Mouse (Mus musculus): ENCODE measurements around the gene Skap1. TPM values are rescaled to one million over a fixed set of nuclear protein-coding genes. Genes with fewer than 3 reads are reported as not detected.
"Not testable (repeated sequence)": the region's sequence is repeated elsewhere in the genome, so short reads cannot be mapped to it uniquely, and the experiment has no call there.

Gene Skap1
- polyA plus RNA-seq, 1 experiment from 2014 or later: 2.8 TPM

DNA sequence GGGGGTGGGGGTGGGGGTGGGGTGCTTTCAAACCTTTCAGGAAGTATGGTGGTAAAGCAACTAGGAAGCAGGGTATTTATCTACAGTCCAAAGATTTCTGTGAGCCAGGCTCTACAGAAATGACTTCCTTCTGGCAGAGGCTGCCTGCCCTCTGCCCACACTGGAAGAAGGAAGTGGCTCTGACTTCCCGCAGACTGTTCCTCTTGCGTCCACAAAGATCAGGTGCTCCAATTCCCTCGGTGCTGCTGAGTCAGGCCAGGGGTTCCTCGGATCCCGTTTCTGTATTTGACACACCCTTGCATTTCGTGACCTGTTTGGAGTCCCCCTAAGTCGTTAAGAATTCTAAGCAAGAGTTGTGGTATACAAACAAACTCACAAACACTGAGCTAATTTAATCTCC is 301.3 kb downstream of the Skap1 start:
- Histone ChIP-seq H3K4me2 (replicated peaks) (no peak overlapping the region), H3K4me1 (peaks cover 53% of the 10 kb centered on the region), H3K27me3 (replicated peaks) (no peaks in the 10 kb centered on the region), H3K4me3 (no peak overlapping the region), H3K9ac (no peak overlapping the region), H3K27ac (no peak overlapping the region), H3K9me3 (no peaks in the 10 kb centered on the region), H3K36me3 (peaks cover 28% of the 10 kb centered on the region)
- no peak for ATAC-seq (ENCODE audit: low FRiP score, low read depth)
- 80% methylated on average over 7 of the region's 7 CpGs for WGBS

DNA sequence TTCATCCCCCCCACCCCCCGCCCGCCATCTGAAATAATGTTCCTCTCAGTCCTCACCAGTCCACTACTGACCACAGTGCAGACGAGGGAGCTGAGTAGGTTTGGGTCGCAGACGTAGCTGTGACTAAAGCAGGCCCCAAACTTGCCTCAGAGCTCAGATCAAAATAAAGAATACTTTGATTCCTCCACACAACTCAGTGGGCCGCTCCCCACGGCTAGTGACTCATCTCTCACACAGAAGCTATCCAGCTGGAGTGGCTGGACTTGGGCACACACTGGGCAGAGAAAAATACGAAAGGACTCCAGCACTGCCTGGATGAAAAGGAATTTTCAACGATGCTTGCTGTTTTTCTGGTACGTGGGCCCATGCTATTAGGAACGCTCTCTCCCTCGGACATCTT is 302.2 kb downstream of the Skap1 start:
- WGBS: 78% methylated on average over 12 of the region's 12 CpGs
- no peak overlapping the region for H3K9ac ChIP-seq

DNA sequence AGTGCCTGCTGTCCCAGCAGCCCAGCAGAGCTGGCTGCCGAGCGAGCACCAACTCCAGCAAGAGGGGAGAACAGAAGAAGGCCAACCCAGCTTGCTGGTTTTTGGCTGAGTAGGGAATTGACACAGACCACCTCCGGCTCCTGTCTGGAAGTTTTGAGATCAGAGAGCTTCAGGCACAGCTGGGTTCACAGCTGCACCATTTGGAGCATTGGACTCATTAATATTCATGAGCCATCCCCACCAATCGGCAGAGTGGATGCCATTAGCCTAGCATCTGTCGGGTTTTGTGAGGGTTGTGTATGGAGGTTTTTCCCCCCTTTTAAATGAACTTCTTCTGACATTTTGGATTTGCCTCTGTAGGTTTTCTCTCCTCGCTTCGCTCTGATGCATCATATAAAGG is 302.7 kb downstream of the Skap1 start:
- Histone ChIP-seq H3K27ac (peak overlapping the region; percentile 39), H3K27me3 (replicated peaks) (no peaks in the 10 kb centered on the region), H3K9ac (no peak overlapping the region), H3K4me1 (peaks cover 53% of the 10 kb centered on the region), H3K4me2 (replicated peaks) (peak overlapping the region; percentile 16; the same call in 1 of the 2 replicates), H3K36me3 (peaks cover 42% of the 10 kb centered on the region), H3K9me3 (no peaks in the 10 kb centered on the region), H3K4me3 (no peak overlapping the region)
- peak; percentile 77; the same call in 1 of the 2 replicates for ATAC-seq (ENCODE audit: low FRiP score, low read depth)
- WGBS: 17% methylated on average over 7 of the region's 7 CpGs

More for the DNA sequence above, 302.2 kb downstream of the Skap1 start:
- no peak for ATAC-seq (ENCODE audit: low FRiP score, low read depth)
- peak overlapping the region; percentile 39 for H3K27ac ChIP-seq
- 0 out of 2 replicates have a peak overlapping the region, but pooled peaks have one; percentile 16 for H3K4me2 ChIP-seq (replicated peaks)
- no peaks in the 10 kb centered on the region for H3K9me3 ChIP-seq
- H3K36me3 ChIP-seq: peaks cover 37% of the 10 kb centered on the region
- no peaks in the 10 kb centered on the region for H3K27me3 ChIP-seq (replicated peaks)
- H3K4me1 ChIP-seq: peaks cover 53% of the 10 kb centered on the region
- H3K4me3 ChIP-seq: no peak overlapping the region

DNA sequence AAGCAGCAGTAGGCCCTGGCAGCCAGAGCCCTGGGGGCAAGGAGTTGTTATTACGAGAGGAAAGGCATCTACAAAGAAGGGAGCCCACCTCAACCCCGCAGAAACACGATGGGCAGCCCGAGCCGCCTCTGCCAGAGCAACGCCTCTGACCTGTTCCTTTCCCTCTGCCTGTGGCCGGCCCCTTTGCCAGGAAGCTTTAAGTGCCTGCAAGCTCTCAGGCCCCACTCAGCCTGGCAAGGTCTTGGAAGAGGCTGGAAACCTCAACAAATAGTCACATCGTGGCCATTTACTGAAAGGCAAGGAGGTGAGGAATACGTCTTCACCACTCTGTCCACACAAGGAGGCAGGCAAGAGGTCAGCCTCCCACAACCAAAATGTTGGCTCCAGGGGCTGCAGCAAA is 303.8 kb downstream of the Skap1 start:
- no peak for ATAC-seq (ENCODE audit: low FRiP score, low read depth)
- Histone ChIP-seq H3K4me1 (peaks cover 48% of the 10 kb centered on the region), H3K9ac (peak overlapping the region; percentile 36), H3K36me3 (peaks cover 54% of the 10 kb centered on the region), H3K4me3 (no peak overlapping the region), H3K9me3 (no peaks in the 10 kb centered on the region), H3K27ac (peak overlapping the region; percentile 60; the same call in 1 of the 2 replicates), H3K27me3 (replicated peaks) (no peaks in the 10 kb centered on the region), H3K4me2 (replicated peaks) (peak overlapping the region; percentile 16; the same call in 1 of the 2 replicates)
- WGBS: 64% methylated on average over 9 of the region's 9 CpGs

DNA sequence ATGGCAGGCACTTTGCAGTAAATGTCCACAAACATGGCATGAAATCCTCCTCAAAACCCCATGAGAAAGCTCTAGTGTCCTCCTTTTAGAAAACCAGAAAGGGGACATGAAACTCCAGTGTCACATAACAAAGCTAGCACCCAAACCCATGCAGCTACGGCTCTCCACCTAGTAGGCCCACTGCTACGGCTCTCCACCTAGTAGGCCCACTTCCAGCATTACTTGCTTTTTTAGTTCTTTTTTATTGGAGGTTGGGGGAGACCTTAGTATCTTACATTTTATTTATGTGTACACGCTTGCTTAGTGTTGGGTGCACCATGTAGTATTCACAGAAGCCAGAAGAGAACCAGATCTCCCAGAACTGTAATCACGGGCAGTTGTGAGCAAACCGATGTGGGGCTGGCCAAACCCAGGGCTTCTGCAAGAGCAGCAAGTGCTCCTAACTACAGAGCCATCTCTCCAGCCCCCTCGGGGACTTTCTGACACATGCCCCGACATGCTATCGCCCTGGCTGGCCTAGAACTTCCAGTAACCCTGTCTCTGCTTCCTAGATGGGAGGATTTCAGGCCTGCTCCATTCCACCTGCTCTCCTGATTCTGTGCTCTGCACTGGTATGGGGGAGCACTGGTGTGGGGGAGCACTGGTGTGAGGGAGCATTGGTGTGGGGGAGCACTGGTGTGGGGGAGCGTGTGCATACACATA is 307.0 kb downstream of the Skap1 start:
- 95% methylated on average over 9 of the region's 9 CpGs for WGBS
- Histone ChIP-seq H3K9ac (no peak overlapping the region), H3K4me2 (replicated peaks) (no peak overlapping the region), H3K4me3 (no peak overlapping the region), H3K27ac (no peak overlapping the region), H3K36me3 (peaks cover 59% of the 10 kb centered on the region), H3K4me1 (peaks cover 46% of the 10 kb centered on the region), H3K9me3 (no peaks in the 10 kb centered on the region), H3K27me3 (replicated peaks) (no peaks in the 10 kb centered on the region)
- ATAC-seq (ENCODE audit: low FRiP score, low read depth): no peak

DNA sequence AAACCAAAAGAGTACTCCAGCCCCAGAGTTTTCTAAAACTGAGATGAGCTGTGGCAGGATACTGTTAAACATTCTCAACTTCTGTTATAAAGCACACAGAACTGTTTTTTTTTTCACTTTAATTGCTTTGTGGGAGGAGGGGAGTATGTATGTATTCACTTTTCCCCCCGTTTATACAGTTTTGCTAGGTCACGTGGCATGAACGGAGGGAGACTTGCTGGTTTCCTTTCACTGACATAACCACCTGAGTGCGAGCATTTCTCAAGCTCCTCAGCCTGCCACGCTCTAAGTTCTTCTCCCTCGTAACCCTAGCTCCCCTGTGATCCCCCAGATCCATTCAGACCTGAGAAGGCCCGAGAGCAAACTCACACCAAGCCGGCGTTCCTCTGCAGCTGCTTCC is 308.0 kb downstream of the Skap1 start:
- Histone ChIP-seq H3K4me3 (no peak overlapping the region), H3K4me1 (peaks cover 42% of the 10 kb centered on the region), H3K9me3 (no peaks in the 10 kb centered on the region), H3K27me3 (replicated peaks) (no peaks in the 10 kb centered on the region), H3K36me3 (peaks cover 59% of the 10 kb centered on the region), H3K4me2 (replicated peaks) (no peak overlapping the region), H3K9ac (no peak overlapping the region), H3K27ac (no peak overlapping the region)
- ATAC-seq (ENCODE audit: low FRiP score, low read depth): no peak
- 94% methylated on average over 9 of the region's 9 CpGs for WGBS

DNA sequence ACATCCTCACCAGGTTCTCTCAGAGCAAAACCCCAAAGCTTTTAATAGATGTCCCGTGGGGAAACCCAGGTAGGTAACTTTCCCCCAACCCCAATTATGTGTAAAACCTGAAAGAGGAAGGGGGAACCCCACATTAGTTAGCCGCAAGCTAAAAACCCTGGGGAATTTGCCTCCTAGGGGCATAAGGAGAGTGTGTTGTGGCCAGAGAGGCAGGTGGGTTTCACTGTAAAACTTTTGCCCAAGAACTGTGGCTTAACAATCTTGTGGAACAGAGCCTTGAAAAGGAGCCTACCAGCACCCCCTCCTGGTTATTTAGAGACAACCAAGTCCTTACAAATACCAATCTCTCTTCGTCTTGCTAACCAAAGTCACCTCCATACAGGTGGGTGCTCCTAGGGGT is 310.1 kb downstream of the Skap1 start:
- Histone ChIP-seq H3K36me3 (peaks cover 41% of the 10 kb centered on the region), H3K4me1 (peaks cover 24% of the 10 kb centered on the region), H3K4me3 (no peak overlapping the region), H3K27me3 (replicated peaks) (no peaks in the 10 kb centered on the region), H3K4me2 (replicated peaks) (peak overlapping the region; percentile 74), H3K27ac (no peak overlapping the region), H3K9ac (no peak overlapping the region), H3K9me3 (no peaks in the 10 kb centered on the region)
- ATAC-seq (ENCODE audit: low FRiP score, low read depth): no peak
- 84% methylated on average over 3 of the region's 3 CpGs for WGBS

DNA sequence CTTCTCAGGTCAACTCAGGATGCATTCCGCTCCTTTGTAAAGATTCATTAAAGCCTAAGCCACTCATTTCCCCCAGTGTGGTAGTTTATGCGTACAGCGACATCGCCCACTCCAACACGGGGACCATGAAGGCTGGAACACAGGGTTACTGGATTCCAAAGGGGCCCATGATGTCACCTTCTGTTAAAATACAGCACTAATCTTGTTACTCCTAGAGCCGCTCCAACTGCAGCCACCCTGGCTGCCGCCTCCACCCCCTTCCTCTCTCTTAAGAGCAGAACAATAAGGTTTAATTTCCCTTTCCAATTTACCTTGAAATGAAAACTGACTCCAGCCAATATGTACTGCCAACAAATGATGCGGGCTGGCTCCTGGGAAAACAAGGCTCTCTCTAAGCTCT is 310.7 kb downstream of the Skap1 start:
- H3K27ac ChIP-seq: no peak overlapping the region
- no peaks in the 10 kb centered on the region for H3K27me3 ChIP-seq (replicated peaks)
- H3K4me2 ChIP-seq (replicated peaks): peak overlapping the region; percentile 74
- ATAC-seq (ENCODE audit: low FRiP score, low read depth): no peak
- no peak overlapping the region for H3K4me3 ChIP-seq
- H3K36me3 ChIP-seq: peaks cover 37% of the 10 kb centered on the region
- no peaks in the 10 kb centered on the region for H3K9me3 ChIP-seq
- no peak overlapping the region for H3K9ac ChIP-seq
- H3K4me1 ChIP-seq: peaks cover 24% of the 10 kb centered on the region
- 76% methylated on average over 8 of the region's 8 CpGs for WGBS

DNA sequence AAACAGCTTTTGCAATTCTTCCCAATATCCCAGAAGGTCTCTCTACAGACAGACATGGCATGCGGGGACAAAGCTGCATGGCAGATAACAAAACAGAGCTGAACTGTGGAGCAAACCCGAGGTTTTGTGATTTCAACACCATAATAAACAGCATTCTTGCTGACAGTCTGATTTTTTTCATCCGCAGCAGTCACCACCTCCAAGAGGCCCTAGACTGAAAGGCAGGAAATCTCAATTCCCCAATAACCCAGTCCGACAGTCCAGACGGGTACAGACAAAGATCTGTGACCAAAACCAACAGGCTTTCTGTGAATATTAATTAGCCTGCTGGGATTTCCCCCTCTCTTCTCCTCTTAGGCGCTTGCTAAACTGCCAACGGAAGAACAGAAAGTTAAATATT is 311.3 kb downstream of the Skap1 start:
- Histone ChIP-seq H3K9me3 (no peaks in the 10 kb centered on the region), H3K27me3 (replicated peaks) (no peaks in the 10 kb centered on the region), H3K4me1 (peaks cover 24% of the 10 kb centered on the region), H3K36me3 (peaks cover 31% of the 10 kb centered on the region), H3K4me3 (no peak overlapping the region), H3K27ac (no peak overlapping the region), H3K4me2 (replicated peaks) (peak overlapping the region; percentile 74), H3K9ac (no peak overlapping the region)
- ATAC-seq (ENCODE audit: low FRiP score, low read depth): no peak
- 60% methylated on average over 7 of the region's 7 CpGs for WGBS

DNA sequence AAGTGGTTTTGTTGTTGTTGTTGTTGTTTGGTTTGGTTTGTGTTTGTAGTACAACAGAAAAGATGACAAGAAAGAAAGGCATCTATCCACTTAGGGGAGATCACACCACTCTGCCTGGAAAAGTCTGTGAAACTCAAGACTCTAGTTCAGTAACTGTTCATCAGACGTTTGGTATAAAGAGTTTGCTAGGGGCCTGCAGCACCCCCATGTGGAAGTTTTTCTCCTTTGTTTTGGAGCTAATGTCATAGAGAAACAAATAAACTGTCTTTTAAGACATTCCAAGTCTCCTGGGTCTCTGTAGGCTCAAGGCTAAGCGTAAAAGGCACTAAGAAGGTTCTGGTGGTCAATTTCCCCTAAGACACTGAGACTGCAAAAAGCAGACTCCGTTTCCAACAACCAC is 311.7 kb downstream of the Skap1 start:
- peak overlapping the region; percentile 77 for H3K4me3 ChIP-seq
- H3K27me3 ChIP-seq (replicated peaks): no peaks in the 10 kb centered on the region
- no peaks in the 10 kb centered on the region for H3K9me3 ChIP-seq
- peak overlapping the region; percentile 74 for H3K4me2 ChIP-seq (replicated peaks)
- H3K27ac ChIP-seq: peak overlapping the region; percentile 10; the same call in 1 of the 2 replicates
- H3K36me3 ChIP-seq: peaks cover 27% of the 10 kb centered on the region
- H3K9ac ChIP-seq: peak overlapping the region; percentile 64
- peaks cover 24% of the 10 kb centered on the region for H3K4me1 ChIP-seq
- WGBS: 38% methylated on average over 3 of the region's 3 CpGs
- ATAC-seq (ENCODE audit: low FRiP score, low read depth): no peak

DNA sequence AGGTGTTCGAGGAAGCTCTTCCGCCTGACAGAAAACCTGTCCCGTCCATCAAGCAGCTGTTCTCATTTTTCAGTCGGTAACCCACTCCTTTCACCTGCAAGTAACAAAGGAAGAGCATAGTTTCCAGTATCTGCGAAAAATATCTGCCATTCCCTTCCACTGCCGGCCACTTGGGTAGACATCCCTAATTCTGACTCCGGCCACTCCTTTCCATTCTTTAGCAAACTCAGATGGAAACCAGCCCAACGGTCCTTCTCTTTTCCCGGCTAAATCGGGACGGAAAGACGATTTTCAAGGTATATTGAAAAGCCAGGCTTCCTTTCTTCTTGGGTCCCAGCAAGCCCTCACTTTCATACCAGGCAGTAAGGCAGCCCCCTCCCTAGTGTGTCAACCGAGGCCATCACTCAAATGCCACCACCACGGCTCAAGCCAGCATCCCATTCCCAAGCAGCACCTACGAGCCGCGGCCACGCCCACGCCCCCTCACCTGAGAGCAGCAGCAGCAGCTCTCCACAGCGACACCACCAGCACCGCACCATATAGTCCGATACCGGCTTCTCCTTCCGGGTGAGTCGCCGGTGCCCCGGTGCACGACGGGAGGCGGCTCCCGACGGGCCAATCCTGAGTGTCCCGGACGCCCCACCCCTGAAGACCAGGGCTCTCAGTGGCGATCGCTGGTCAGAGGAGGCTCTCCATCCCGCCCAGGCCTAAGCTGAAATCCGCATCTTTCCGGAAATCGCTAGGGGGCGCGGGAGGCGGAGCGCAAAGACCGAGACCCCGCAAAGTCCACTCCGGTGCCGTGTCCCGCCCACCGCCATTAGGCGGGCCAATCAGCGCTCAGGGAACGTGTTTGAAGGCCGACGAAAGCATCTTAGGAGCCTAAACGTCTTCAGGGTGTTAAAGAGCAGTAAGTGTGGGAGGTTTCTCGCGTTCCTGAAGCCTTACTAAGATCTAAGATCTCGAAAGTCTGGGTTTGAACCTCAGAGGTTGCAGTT is 312.9 kb downstream of the Skap1 start, which contains the start of gene Snx11:
Gene Snx11 (minus strand): TSS at position 592 of the 995 bp plus-strand sequence.
- under 1% methylated on average over 59 of the region's 59 CpGs for WGBS

DNA sequence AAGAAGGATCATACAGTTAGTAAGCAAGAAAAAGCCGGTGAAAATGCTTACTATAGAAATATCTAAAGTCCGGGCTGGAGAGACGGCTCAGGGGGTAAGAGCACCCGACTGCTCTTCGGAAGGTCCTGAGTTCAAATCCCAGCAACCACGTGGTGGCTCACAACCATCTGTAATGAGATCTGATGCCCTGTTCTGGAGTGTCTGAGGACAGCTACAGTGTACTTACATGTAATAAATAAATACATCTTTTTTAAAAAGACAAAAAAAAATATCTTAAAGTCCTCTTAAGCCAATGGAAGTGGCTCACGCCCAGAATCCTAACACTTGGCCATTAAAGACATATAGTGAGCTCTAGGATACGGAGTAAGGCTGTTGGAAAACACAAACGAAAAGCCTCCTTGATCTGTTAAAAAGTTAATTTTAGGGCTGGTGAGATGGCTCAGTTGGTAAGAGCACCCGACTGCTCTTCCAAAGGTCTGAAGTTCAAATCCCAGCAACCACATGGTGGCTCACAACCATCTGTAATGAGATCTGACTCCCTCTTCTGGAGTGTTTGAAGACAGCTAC is 313.8 kb downstream of the Skap1 start:
- H3K9me3 ChIP-seq; H3K36me3 ChIP-seq; ATAC-seq (ENCODE audit: low FRiP score, low read depth); H3K27ac ChIP-seq; H3K27me3 ChIP-seq (replicated peaks): not testable (repeated sequence)
- Histone ChIP-seq H3K9ac (peak overlapping the region; percentile 35; the same call in 1 of the 2 replicates), H3K4me3 (peak overlapping the region; percentile 77), H3K4me1 (peaks cover 24% of the 10 kb centered on the region), H3K4me2 (replicated peaks) (peak overlapping the region; percentile 74)
- 71% methylated on average over 10 of the region's 10 CpGs for WGBS

More for the DNA sequence above, 312.9 kb downstream of the Skap1 start, which contains the start of gene Snx11:
- H3K4me2 ChIP-seq (replicated peaks): peak within 1 kb of the TSS; percentile 74
- peak within 1 kb of the TSS; percentile 53; the same call in 1 of the 2 replicates for H3K27ac ChIP-seq
- peak within 1 kb of the TSS; percentile 77 for H3K4me3 ChIP-seq
- H3K36me3 ChIP-seq: peaks cover 15% of the 10 kb centered on the region
- ATAC-seq (ENCODE audit: low FRiP score, low read depth): peak; percentile 99
- H3K27me3 ChIP-seq (replicated peaks): no peaks in the 10 kb centered on the region
- peak within 1 kb of the TSS; percentile 64 for H3K9ac ChIP-seq
- peaks cover 24% of the 10 kb centered on the region for H3K4me1 ChIP-seq
- H3K9me3 ChIP-seq: no peaks in the 10 kb centered on the region
